Comparison of ENCODE assay signal across 8 mouse cellular contexts in the genomic region with DNA sequence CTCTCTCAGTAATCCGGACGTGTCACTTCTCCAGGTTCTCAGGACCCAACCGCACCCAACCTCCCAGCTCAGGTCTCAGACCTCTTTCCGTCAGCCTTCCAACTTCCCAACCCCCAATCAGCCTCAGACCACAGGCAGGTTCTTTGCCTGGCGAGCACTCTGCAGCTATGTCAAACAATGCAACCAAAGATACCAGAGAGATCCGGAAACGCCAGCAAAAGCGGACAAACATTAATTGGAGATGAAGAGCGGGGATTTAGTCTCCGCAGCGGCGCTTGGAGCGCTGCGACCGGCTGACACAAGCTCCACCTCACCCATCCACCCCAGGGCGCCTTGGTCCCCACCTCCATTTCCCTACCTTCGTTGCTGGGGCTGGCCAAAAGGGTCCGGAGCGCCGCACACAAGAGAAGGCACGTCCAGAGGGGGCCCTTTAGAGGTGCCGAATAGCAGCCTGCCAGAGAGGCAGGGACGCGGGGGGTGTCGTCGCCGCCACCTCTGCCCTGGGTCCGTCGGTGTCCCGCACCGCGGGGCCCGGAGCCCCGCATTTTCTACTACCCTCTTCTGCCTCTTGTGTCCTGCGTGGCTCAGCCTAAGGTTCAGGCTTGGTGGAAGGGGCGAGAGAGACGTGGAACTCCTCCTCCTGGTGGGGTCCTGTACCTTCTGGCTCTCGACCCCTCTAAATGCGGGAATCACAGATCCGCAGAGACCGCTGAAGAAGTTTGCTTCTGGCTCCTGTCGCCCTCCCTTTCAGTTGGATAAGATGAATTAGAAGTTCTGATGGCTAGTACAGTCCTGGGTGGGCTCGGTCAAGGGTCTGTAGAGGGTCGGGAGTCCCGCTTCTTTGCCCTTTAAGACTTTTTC. TPM values are rescaled to one million over a fixed set of nuclear protein-coding genes. Genes with fewer than 3 reads are reported as not detected.
DNase-seq lines count a peak whose midpoint lies in the region; ATAC-seq and TF ChIP-seq lines count a peak whose summit lies in the region.

No protein-coding gene starts in this region.

- peaks cover 15% of the 10 kb centered on the region for H3K4me1 ChIP-seq in kidney, embryonic 15.5 days
- H3K4me1 ChIP-seq in forebrain, postnatal 0 days (ENCODE audit: insufficient read depth) = peaks cover 7% of the 10 kb centered on the region
- H3K4me1 ChIP-seq in neural tube, embryonic 13.5 days (replicated peaks) = peaks cover 36% of the 10 kb centered on the region

- under 1% methylated on average over 45 of the region's 45 CpGs for WGBS in kidney, embryonic 15.5 days
- WGBS in forebrain, postnatal 0 days = 2% methylated on average over 45 of the region's 45 CpGs
- WGBS in neural tube, embryonic 13.5 days = under 1% methylated on average over 45 of the region's 45 CpGs

- H3K4me3 ChIP-seq in kidney, embryonic 15.5 days (replicated peaks) = peak overlapping the region; percentile 58
- peak overlapping the region; percentile 88 for H3K4me3 ChIP-seq in forebrain, postnatal 0 days (ENCODE audit: low read depth, low read length)
- H3K4me3 ChIP-seq in neural tube, embryonic 13.5 days = peak overlapping the region; percentile 59

- H3K27ac ChIP-seq in kidney, embryonic 15.5 days = no peak overlapping the region
- peak overlapping the region; percentile 96 for H3K27ac ChIP-seq in forebrain, postnatal 0 days (ENCODE audit: low read depth, low read length)
- peak overlapping the region; percentile 92 for H3K27ac ChIP-seq in neural tube, embryonic 13.5 days (replicated peaks)

- H3K27me3 ChIP-seq in kidney, embryonic 15.5 days = peaks cover 43% of the 10 kb centered on the region
- H3K27me3 ChIP-seq in forebrain, postnatal 0 days (ENCODE audit: insufficient read depth, low read length) = no peaks in the 10 kb centered on the region
- peaks cover 41% of the 10 kb centered on the region for H3K27me3 ChIP-seq in neural tube, embryonic 13.5 days

- H3K9ac ChIP-seq in kidney, embryonic 15.5 days = peak overlapping the region; percentile 21; the same call in 1 of the 2 replicates
- peak overlapping the region; percentile 78 for H3K9ac ChIP-seq in forebrain, postnatal 0 days
- H3K9ac ChIP-seq in neural tube, embryonic 13.5 days = peak overlapping the region; percentile 83

- peak overlapping the region; percentile 95 for H3K4me2 ChIP-seq in kidney, embryonic 15.5 days
- H3K4me2 ChIP-seq in forebrain, postnatal 0 days (ENCODE audit: low read depth) = peak overlapping the region; percentile 60
- H3K4me2 ChIP-seq in neural tube, embryonic 13.5 days = peak overlapping the region; percentile 81

- no peaks in the 10 kb centered on the region for H3K9me3 ChIP-seq in kidney, embryonic 15.5 days (replicated peaks)
- no peaks in the 10 kb centered on the region for H3K9me3 ChIP-seq in forebrain, postnatal 0 days (ENCODE audit: low read length)
- no peaks in the 10 kb centered on the region for H3K9me3 ChIP-seq in neural tube, embryonic 13.5 days

- H3K36me3 ChIP-seq in kidney, embryonic 15.5 days = no peaks in the 10 kb centered on the region
- no peaks in the 10 kb centered on the region for H3K36me3 ChIP-seq in forebrain, postnatal 0 days (ENCODE audit: insufficient read depth)
- H3K36me3 ChIP-seq in neural tube, embryonic 13.5 days = no peaks in the 10 kb centered on the region

- no peak for TF ChIP-seq CTCF in forebrain, postnatal 0 days (IDR thresholded peaks at IDR 0.05; ENCODE audit: low read depth)

- no peak for ATAC-seq in kidney, embryonic 15.5 days (replicated peaks; ENCODE audit: low FRiP score)
- peak; percentile 2; the same call in 1 of the 2 replicates for ATAC-seq in forebrain, postnatal 0 days
- ATAC-seq in neural tube, embryonic 13.5 days (ENCODE audit: low read depth) = 0 out of 2 replicates have a peak, but pooled peaks have one; percentile 2
- ATAC-seq in activated CD4-positive, CD25-positive, alpha-beta regulatory T cell, adult 4 months = no peak

- no peak for DNase-seq in kidney, adult 9 months
- DNase-seq in cerebellum, postnatal 4 days (ENCODE audit: low spot score in 2 of 2) = peak; percentile 19 to 20
- peak; percentile 68 for DNase-seq in forebrain, postnatal 0 days
- DNase-seq in left cerebral cortex, postnatal 25 days (ENCODE audit: low spot score in 2 of 2) = peak; percentile 49 to 51
- DNase-seq in spleen, adult 18-20 months = no peak

- intact Hi-C loops in left cerebral cortex, postnatal 25 days (cut with DNase I) = loop anchor here (5.0 to 10.0 kb wide), 5 partner anchors 99 to 1519 kb away; no protein-coding TSS in a partner anchor

RNA-seq across cellular contexts. Expression of gene Epha5, which starts 1.0 kb away (rescaled TPM):
- polyA plus RNA-seq in kidney, embryonic 15.5 days (2015; fragmentation: Nextera tagmentation; extraction: Ambion mirVana) = 0.64 and 1.1 TPM in 2 replicates
- total RNA-seq in forebrain, postnatal 0 days (2014; rRNA removed) = 88.7 and 103 TPM in 2 replicates
- 41.7 and 81.9 TPM in 2 replicates for polyA plus RNA-seq in forebrain, postnatal 0 days (2015; fragmentation: Nextera tagmentation; extraction: Ambion mirVana)
- 100 to 1,000 TPM; 107 to 111 TPM for total RNA-seq in left cerebral cortex, postnatal 25 days (2021)
- 42.5 and 43.3 TPM in 2 replicates for polyA plus RNA-seq in neural tube, embryonic 13.5 days (2015; fragmentation: Nextera tagmentation; extraction: Ambion mirVana)
- under 1 TPM in 1 of 2 experiments, not detected in 1; 0.13 TPM for polyA plus RNA-seq in activated CD4-positive, CD25-positive, alpha-beta regulatory T cell, adult 4 months (2017; shearing (Covaris generic))

Comparison
In these comparisons a context has a peak if more than half of its experiments do, and no peak if none do; other contexts are left out.
1. ATAC-seq: peak in forebrain, postnatal 0 days (single experiment) and neural tube, embryonic 13.5 days (single experiment); none in kidney, embryonic 15.5 days (single experiment) and activated CD4-positive, CD25-positive, alpha-beta regulatory T cell, adult 4 months (single experiment).
2. H3K9ac ChIP-seq: peak in every context shown above with its lines; median percentile 83 in neural tube, embryonic 13.5 days; 78 in forebrain, postnatal 0 days; 21 in kidney, embryonic 15.5 days.
3. DNase-seq: peak in cerebellum, postnatal 4 days (2 of 2), forebrain, postnatal 0 days (single experiment) and left cerebral cortex, postnatal 25 days (2 of 2); none in kidney, adult 9 months (single experiment) and spleen, adult 18-20 months (0 of 2).
4. RNA of gene Epha5, which starts 1.0 kb away (polyA plus RNA-seq): 41.7 to 81.9 TPM in forebrain, postnatal 0 days and 42.5 to 43.3 TPM in neural tube, embryonic 13.5 days; 0.64 to 1.1 TPM in kidney, embryonic 15.5 days and 0.13 TPM in activated CD4-positive, CD25-positive, alpha-beta regulatory T cell, adult 4 months; every median in the first group is over 10 times any median in the second.
5. Peak in every context shown above with its lines, with median percentiles within 50 percentile points of each other: H3K4me2 ChIP-seq and H3K4me3 ChIP-seq.